Mouse (Mus musculus): ENCODE results near the gene Bicc1. TPM values are rescaled to one million over a fixed set of nuclear protein-coding genes. Genes with fewer than 3 reads are reported as not detected.

The Bicc1 gene
- polyA plus RNA-seq, 1 experiment from 2014 or later = 6.4 TPM

DNA sequence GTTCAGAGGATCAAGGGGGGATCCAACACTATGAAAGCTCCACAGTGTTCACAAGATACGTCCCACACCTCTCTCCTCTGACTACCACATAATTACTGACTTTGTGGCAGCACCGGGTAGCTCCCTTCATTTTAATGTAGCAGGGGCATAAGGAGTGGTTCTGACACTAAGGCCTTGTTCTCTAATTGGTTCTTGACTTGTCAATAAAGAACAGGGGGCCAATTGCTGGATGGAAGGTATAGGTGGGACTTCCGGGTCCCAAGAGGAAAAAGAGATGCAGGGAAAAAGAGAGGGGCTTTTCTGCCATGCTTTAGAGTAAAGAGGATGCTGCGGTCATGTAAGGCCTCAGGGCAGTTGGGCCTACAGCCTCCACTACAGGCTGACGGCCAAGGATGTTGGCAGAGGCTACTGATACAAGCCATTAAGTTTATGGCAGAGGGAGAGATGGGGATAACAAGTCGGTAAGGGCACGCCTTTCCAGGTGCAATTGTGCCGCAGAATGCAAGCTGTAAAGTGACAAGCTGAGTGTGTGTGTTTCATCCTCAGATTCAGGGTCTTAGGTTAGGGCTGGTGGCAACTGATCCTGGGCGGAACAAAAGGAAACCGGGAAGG lies 108.7 kb downstream of the Bicc1 start:
- no peaks in the 10 kb centered on the region for H3K9me3 ChIP-seq (ENCODE audit: control insufficient read depth)
- no peak for ATAC-seq
- H3K4me2 ChIP-seq (replicated peaks; ENCODE audit: low read depth) = no peak overlapping the region
- H3K4me3 ChIP-seq (ENCODE audit: low read depth, low read length) = no peak overlapping the region
- no peaks in the 10 kb centered on the region for H3K36me3 ChIP-seq (ENCODE audit: control insufficient read depth, insufficient read depth)
- no peaks in the 10 kb centered on the region for H3K27me3 ChIP-seq (replicated peaks; ENCODE audit: control insufficient read depth, insufficient read depth, low read length)
- no peak for TF ChIP-seq CTCF (IDR thresholded peaks at IDR 0.05; ENCODE audit: low read depth)
- H3K9ac ChIP-seq (ENCODE audit: low read depth, low read length) = no peak overlapping the region
- WGBS = 70% methylated on average over 10 of the region's 10 CpGs
- H3K27ac ChIP-seq (ENCODE audit: low read depth, low read length) = no peak overlapping the region
- H3K4me1 ChIP-seq (replicated peaks; ENCODE audit: control insufficient read depth, insufficient read depth, low read length) = no peaks in the 10 kb centered on the region

GRCm38 (mm10) chr10:71049294-71049693 lies 110.2 kb downstream of the Bicc1 start:
- Histone ChIP-seq H3K9me3 (ENCODE audit: control insufficient read depth) (no peaks in the 10 kb centered on the region), H3K9ac (ENCODE audit: low read depth, low read length) (no peak overlapping the region), H3K27ac (ENCODE audit: low read depth, low read length) (no peak overlapping the region), H3K27me3 (replicated peaks; ENCODE audit: control insufficient read depth, insufficient read depth, low read length) (no peaks in the 10 kb centered on the region), H3K4me1 (replicated peaks; ENCODE audit: control insufficient read depth, insufficient read depth, low read length) (no peaks in the 10 kb centered on the region), H3K36me3 (ENCODE audit: control insufficient read depth, insufficient read depth) (no peaks in the 10 kb centered on the region), H3K4me3 (ENCODE audit: low read depth, low read length) (no peak overlapping the region), H3K4me2 (replicated peaks; ENCODE audit: low read depth) (no peak overlapping the region)
- TF ChIP-seq CTCF (IDR thresholded peaks at IDR 0.05; ENCODE audit: low read depth) = no peak
- 80% methylated on average over 17 of the region's 17 CpGs for WGBS
- no peak for ATAC-seq

DNA sequence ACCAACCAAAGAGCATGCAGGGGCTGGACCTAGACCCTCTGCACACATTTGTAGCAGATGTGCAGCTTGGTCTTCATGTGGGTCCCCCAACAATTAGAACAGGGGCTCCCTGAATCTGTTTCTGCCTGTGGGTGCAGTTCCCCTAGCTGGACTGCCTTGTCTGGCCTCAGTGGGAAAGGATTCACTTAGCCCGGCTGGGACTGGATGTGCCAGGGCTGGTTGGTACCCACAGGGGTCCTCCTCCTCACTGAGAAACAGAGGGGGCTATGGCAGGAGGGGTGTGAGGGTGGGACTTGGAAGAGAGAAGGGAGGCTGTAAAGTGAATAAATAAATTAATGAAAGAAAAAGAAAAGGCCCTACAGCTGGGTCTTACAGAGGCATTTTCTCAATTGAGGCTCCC lies 115.1 kb downstream of the Bicc1 start:
- Histone ChIP-seq H3K27me3 (replicated peaks; ENCODE audit: control insufficient read depth, insufficient read depth, low read length) (no peaks in the 10 kb centered on the region), H3K9ac (ENCODE audit: low read depth, low read length) (no peak overlapping the region), H3K4me1 (replicated peaks; ENCODE audit: control insufficient read depth, insufficient read depth, low read length) (no peaks in the 10 kb centered on the region), H3K4me2 (replicated peaks; ENCODE audit: low read depth) (no peak overlapping the region), H3K4me3 (ENCODE audit: low read depth, low read length) (no peak overlapping the region), H3K9me3 (ENCODE audit: control insufficient read depth) (no peaks in the 10 kb centered on the region), H3K27ac (ENCODE audit: low read depth, low read length) (no peak overlapping the region), H3K36me3 (ENCODE audit: control insufficient read depth, insufficient read depth) (no peaks in the 10 kb centered on the region)
- no peak for TF ChIP-seq CTCF (IDR thresholded peaks at IDR 0.05; ENCODE audit: low read depth)
- 95% methylated on average over 1 of the region's 1 CpGs for WGBS
- ATAC-seq = no peak

GRCm38 (mm10) chr10:71041874-71042273 lies 117.6 kb downstream of the Bicc1 start:
- no peak overlapping the region for H3K4me3 ChIP-seq (ENCODE audit: low read depth, low read length)
- no peaks in the 10 kb centered on the region for H3K4me1 ChIP-seq (replicated peaks; ENCODE audit: control insufficient read depth, insufficient read depth, low read length)
- H3K9me3 ChIP-seq (ENCODE audit: control insufficient read depth) = no peaks in the 10 kb centered on the region
- no peak for ATAC-seq
- no peak overlapping the region for H3K27ac ChIP-seq (ENCODE audit: low read depth, low read length)
- H3K4me2 ChIP-seq (replicated peaks; ENCODE audit: low read depth) = no peak overlapping the region
- no peak overlapping the region for H3K9ac ChIP-seq (ENCODE audit: low read depth, low read length)
- no peaks in the 10 kb centered on the region for H3K27me3 ChIP-seq (replicated peaks; ENCODE audit: control insufficient read depth, insufficient read depth, low read length)
- H3K36me3 ChIP-seq (ENCODE audit: control insufficient read depth, insufficient read depth) = no peaks in the 10 kb centered on the region
- WGBS = 56% methylated on average over 4 of the region's 4 CpGs
- no peak for TF ChIP-seq CTCF (IDR thresholded peaks at IDR 0.05; ENCODE audit: low read depth)

DNA sequence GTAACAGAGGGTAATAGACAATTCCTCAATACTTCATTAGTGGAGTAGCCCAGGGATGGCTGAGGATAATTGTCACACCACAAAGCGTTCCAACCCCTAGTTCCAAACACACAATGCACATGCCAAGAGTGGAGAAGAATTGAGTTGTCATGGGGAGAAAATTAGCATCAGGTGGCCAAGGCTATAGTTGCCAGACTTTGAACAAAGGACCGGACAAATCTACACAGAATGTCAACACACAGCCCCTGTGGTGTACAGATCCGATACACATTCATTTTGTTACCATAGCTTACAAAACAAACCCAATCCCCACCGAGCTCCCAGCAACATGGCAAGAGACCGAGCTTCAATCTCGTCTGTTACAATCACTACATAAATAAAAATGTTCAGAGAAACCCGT lies 123.0 kb downstream of the Bicc1 start:
- no peak overlapping the region for H3K9ac ChIP-seq (ENCODE audit: low read depth, low read length)
- no peak overlapping the region for H3K4me3 ChIP-seq (ENCODE audit: low read depth, low read length)
- no peaks in the 10 kb centered on the region for H3K9me3 ChIP-seq (ENCODE audit: control insufficient read depth)
- 79% methylated on average over 7 of the region's 7 CpGs for WGBS
- TF ChIP-seq CTCF (IDR thresholded peaks at IDR 0.05; ENCODE audit: low read depth) = no peak
- no peaks in the 10 kb centered on the region for H3K36me3 ChIP-seq (ENCODE audit: control insufficient read depth, insufficient read depth)
- H3K4me1 ChIP-seq (replicated peaks; ENCODE audit: control insufficient read depth, insufficient read depth, low read length) = no peaks in the 10 kb centered on the region
- no peak overlapping the region for H3K27ac ChIP-seq (ENCODE audit: low read depth, low read length)
- no peaks in the 10 kb centered on the region for H3K27me3 ChIP-seq (replicated peaks; ENCODE audit: control insufficient read depth, insufficient read depth, low read length)
- no peak overlapping the region for H3K4me2 ChIP-seq (replicated peaks; ENCODE audit: low read depth)
- ATAC-seq = no peak

GRCm38 (mm10) chr10:71028996-71029395 lies 130.5 kb downstream of the Bicc1 start:
- TF ChIP-seq CTCF (IDR thresholded peaks at IDR 0.05; ENCODE audit: low read depth) = no peak
- Histone ChIP-seq H3K4me3 (ENCODE audit: low read depth, low read length) (no peak overlapping the region), H3K36me3 (ENCODE audit: control insufficient read depth, insufficient read depth) (no peaks in the 10 kb centered on the region), H3K27me3 (replicated peaks; ENCODE audit: control insufficient read depth, insufficient read depth, low read length) (no peaks in the 10 kb centered on the region), H3K27ac (ENCODE audit: low read depth, low read length) (no peak overlapping the region), H3K9ac (ENCODE audit: low read depth, low read length) (no peak overlapping the region), H3K9me3 (ENCODE audit: control insufficient read depth) (no peaks in the 10 kb centered on the region), H3K4me2 (replicated peaks; ENCODE audit: low read depth) (no peak overlapping the region), H3K4me1 (replicated peaks; ENCODE audit: control insufficient read depth, insufficient read depth, low read length) (no peaks in the 10 kb centered on the region)
- no peak for ATAC-seq
- WGBS = 68% methylated on average over 4 of the region's 4 CpGs

Measured in intestine, postnatal 0 days (tissue).